In the genomic region with DNA sequence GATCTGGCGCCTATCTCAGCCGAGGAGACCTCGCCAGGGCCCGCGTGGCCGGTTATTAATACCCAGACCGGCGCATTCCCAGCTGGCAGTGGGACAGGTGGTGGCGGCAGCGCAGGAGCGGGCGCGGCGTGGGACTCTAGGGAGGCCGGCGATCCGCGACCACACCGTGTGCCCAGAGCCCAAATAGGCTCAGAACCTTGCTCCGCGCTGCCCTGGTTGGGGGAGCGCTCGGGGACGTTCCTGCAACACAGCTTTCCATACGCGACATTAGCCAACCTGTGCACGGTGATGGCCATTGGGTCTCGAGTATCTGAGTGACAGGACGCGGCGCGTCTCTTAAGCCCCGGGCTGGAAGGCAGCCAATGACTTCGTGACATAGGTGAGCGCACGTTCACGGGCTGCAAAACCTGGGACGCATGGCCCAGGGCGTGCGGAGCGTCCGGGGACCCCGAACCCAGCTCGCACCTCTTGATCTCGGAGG, we compare ENCODE assay signal across 9 mouse cellular contexts. TPM values are rescaled to one million over a fixed set of nuclear protein-coding genes. Genes with fewer than 3 reads are reported as not detected.
DNase-seq lines count a peak whose midpoint lies in the region; ATAC-seq and TF ChIP-seq lines count a peak whose summit lies in the region.
"Had no signal": no experiment of that assay in that cellular context is flagged by ENCODE, and none has a peak within 500 bp of the region (broad histone marks: within the 10 kb centered on the region; RNA-seq: fewer than 3 reads in every experiment).

No protein-coding gene starts in this region.

- peak overlapping the region; percentile 11; the same call in 1 of the 2 replicates for H3K9ac ChIP-seq in lung, embryonic 16.5 days (ENCODE audit: low read length)
- peak overlapping the region; percentile 15; the same call in 1 of the 2 replicates for H3K9ac ChIP-seq in heart, adult 2 months (ENCODE audit: low read depth, low read length)
- no peak overlapping the region for H3K9ac ChIP-seq in kidney, postnatal 0 days (ENCODE audit: low read depth, low read length)

- 1% methylated on average over 45 of the region's 45 CpGs for WGBS in lung, embryonic 16.5 days
- 3% methylated on average over 45 of the region's 45 CpGs for WGBS in heart, adult 2 months
- 1% methylated on average over 45 of the region's 45 CpGs for WGBS in kidney, postnatal 0 days

- no peak for TF ChIP-seq CTCF in heart, adult 2 months (IDR thresholded peaks at IDR 0.05)
- no peak for TF ChIP-seq CTCF in kidney, postnatal 0 days (IDR thresholded peaks at IDR 0.05; ENCODE audit: low read depth)

- H3K79me2 ChIP-seq in heart, adult 2 months (replicated peaks; ENCODE audit: control insufficient read depth, insufficient read depth, low read length) = no peaks in the 10 kb centered on the region

- no peak for TF ChIP-seq EP300 in heart, adult 2 months (IDR thresholded peaks at IDR 0.05; ENCODE audit: insufficient read depth, low read depth, low read length)

- no peaks in the 10 kb centered on the region for H3K36me3 ChIP-seq in lung, embryonic 16.5 days (ENCODE audit: control insufficient read depth, insufficient read depth, low read length)
- H3K36me3 ChIP-seq in heart, adult 2 months (ENCODE audit: control insufficient read depth, insufficient read depth, low read length) = no peaks in the 10 kb centered on the region
- no peaks in the 10 kb centered on the region for H3K36me3 ChIP-seq in kidney, postnatal 0 days (ENCODE audit: insufficient read depth, low read length)

- peaks cover 32% of the 10 kb centered on the region for H3K27me3 ChIP-seq in lung, embryonic 16.5 days (ENCODE audit: control insufficient read depth, insufficient read depth, low read depth, low read length)
- no peaks in the 10 kb centered on the region for H3K27me3 ChIP-seq in heart, adult 2 months (ENCODE audit: control insufficient read depth, insufficient read depth, low read length)
- 0 out of 2 replicates have a peak, but pooled peaks cover 13% of the 10 kb centered on the region for H3K27me3 ChIP-seq in kidney, postnatal 0 days (ENCODE audit: insufficient read depth, low read length)

- DNase-seq in lung, adult 18-20 months = no peak
- DNase-seq in cerebellum, postnatal 25 days = peak; percentile 76 to 82
- DNase-seq in heart, adult 2 months = peak; percentile 64 to 69
- DNase-seq in kidney, postnatal 0 days (ENCODE audit: low spot score) = no peak
- peak; percentile 31 for DNase-seq in neural tube, embryonic 10.5 days (ENCODE audit: extremely low spot score, low spot score)
- no peak for DNase-seq in thymus, postnatal 36 days
- no peak for DNase-seq in ovary, postnatal 10 days (ENCODE audit: low spot score)

- no peak for TF ChIP-seq POLR2A in heart, adult 2 months (IDR thresholded peaks at IDR 0.05; ENCODE audit: insufficient read depth, low read depth, low read length)

- intact Hi-C loops in heart, adult 2 months (cut with DNase I) = no loop called here

- H3K4me2 ChIP-seq in lung, embryonic 16.5 days (ENCODE audit: low read depth, low read length) = peak overlapping the region; percentile 64
- peak overlapping the region; percentile 59 for H3K4me2 ChIP-seq in kidney, postnatal 0 days (ENCODE audit: low read length)

- H3K4me1 ChIP-seq in lung, embryonic 16.5 days (replicated peaks; ENCODE audit: control insufficient read depth, insufficient read depth, low read length) = peaks cover 9% of the 10 kb centered on the region
- no peaks in the 10 kb centered on the region; the same call in 1 of the 2 replicates for H3K4me1 ChIP-seq in heart, adult 2 months (ENCODE audit: control insufficient read depth, insufficient read depth, low read length)
- H3K4me1 ChIP-seq in kidney, postnatal 0 days (replicated peaks; ENCODE audit: insufficient read depth, low read length) = 0 out of 2 replicates have a peak, but pooled peaks cover 6% of the 10 kb centered on the region

- peak; percentile 43; the same call in 1 of the 2 replicates for ATAC-seq in lung, embryonic 16.5 days (ENCODE audit: low read depth)
- no peak for ATAC-seq in kidney, postnatal 0 days (replicated peaks; ENCODE audit: low FRiP score, low read depth)

- H3K27ac ChIP-seq in lung, embryonic 16.5 days (ENCODE audit: low read length) = no peak overlapping the region
- H3K27ac ChIP-seq in heart, adult 2 months = no peak overlapping the region
- H3K27ac ChIP-seq in kidney, postnatal 0 days = no peak overlapping the region

- no peaks in the 10 kb centered on the region for H3K9me3 ChIP-seq in lung, embryonic 16.5 days (ENCODE audit: control insufficient read depth, low read length)
- H3K9me3 ChIP-seq in kidney, postnatal 0 days (replicated peaks; ENCODE audit: low read length) = no peaks in the 10 kb centered on the region

- peak overlapping the region; percentile 44 for H3K4me3 ChIP-seq in lung, embryonic 16.5 days (ENCODE audit: low read length)
- peak overlapping the region; percentile 39 for H3K4me3 ChIP-seq in heart, adult 2 months
- peak overlapping the region; percentile 29; the same call in 1 of the 2 replicates for H3K4me3 ChIP-seq in kidney, postnatal 0 days (replicated peaks; ENCODE audit: low read depth, low read length)

RNA-seq across cellular contexts. Expression of a gene that starts 3.6 kb away (rescaled TPM):
- polyA plus RNA-seq in lung, embryonic 16.5 days (2015; fragmentation: Nextera tagmentation; extraction: Ambion mirVana) = not detected in 2 replicates
- total RNA-seq in heart, adult 2 months (2021) = under 1 TPM; 0.20 to 0.37 TPM
- polyA plus RNA-seq in heart, adult 2 months (2012; rRNA removed) = 1.9 and 3.2 TPM in 2 replicates
- polyA plus RNA-seq in kidney, postnatal 0 days (2015; fragmentation: Nextera tagmentation; extraction: Ambion mirVana) = not detected in 2 replicates
- total RNA-seq: liver, adult 2 months had no signal
- polyA plus RNA-seq: liver, adult 2 months had no signal

RNA-seq across cellular contexts. Expression of a gene that starts 10.5 kb away (rescaled TPM):
- not detected in 2 replicates for polyA plus RNA-seq in lung, embryonic 16.5 days (2015; fragmentation: Nextera tagmentation; extraction: Ambion mirVana)
- not detected for total RNA-seq in heart, adult 2 months (2021)
- polyA plus RNA-seq in heart, adult 2 months (2012; rRNA removed) = not detected in 2 replicates
- polyA plus RNA-seq in kidney, postnatal 0 days (2015; fragmentation: Nextera tagmentation; extraction: Ambion mirVana) = 0.13 TPM in 1 of 2 replicates, not detected in the other
- total RNA-seq: liver, adult 2 months had no signal
- polyA plus RNA-seq: liver, adult 2 months had no signal

RNA-seq across cellular contexts. Expression of a gene that starts 38.0 kb away (rescaled TPM):
- not detected in 2 replicates for polyA plus RNA-seq in lung, embryonic 16.5 days (2015; fragmentation: Nextera tagmentation; extraction: Ambion mirVana)
- total RNA-seq in heart, adult 2 months (2021) = not detected
- polyA plus RNA-seq in heart, adult 2 months (2012; rRNA removed) = not detected in 2 replicates
- 0.05 TPM in 1 of 2 replicates, not detected in the other for polyA plus RNA-seq in kidney, postnatal 0 days (2015; fragmentation: Nextera tagmentation; extraction: Ambion mirVana)
- total RNA-seq: liver, adult 2 months had no signal
- polyA plus RNA-seq: liver, adult 2 months had no signal

RNA-seq across cellular contexts. Expression of a gene that starts 47.8 kb away (rescaled TPM):
- 7.1 and 8.9 TPM in 2 replicates for polyA plus RNA-seq in lung, embryonic 16.5 days (2015; fragmentation: Nextera tagmentation; extraction: Ambion mirVana)
- total RNA-seq in heart, adult 2 months (2021) = 1 to 10 TPM; 6.7 to 7.6 TPM
- polyA plus RNA-seq in heart, adult 2 months (2012; rRNA removed) = 10.1 and 15.6 TPM in 2 replicates
- 8.4 and 8.9 TPM in 2 replicates for polyA plus RNA-seq in kidney, postnatal 0 days (2015; fragmentation: Nextera tagmentation; extraction: Ambion mirVana)

RNA-seq across cellular contexts. Expression of a gene that starts 48.1 kb away (rescaled TPM):
- polyA plus RNA-seq in lung, embryonic 16.5 days (2015; fragmentation: Nextera tagmentation; extraction: Ambion mirVana) = 24.5 and 27.8 TPM in 2 replicates
- total RNA-seq in heart, adult 2 months (2021) = 10 to 100 TPM; 15.8 to 19.8 TPM
- polyA plus RNA-seq in heart, adult 2 months (2012; rRNA removed) = 12.5 and 15.8 TPM in 2 replicates
- 37.9 and 38.1 TPM in 2 replicates for polyA plus RNA-seq in kidney, postnatal 0 days (2015; fragmentation: Nextera tagmentation; extraction: Ambion mirVana)

Comparison
In these comparisons a context has a peak if more than half of its experiments do, and no peak if none do; other contexts are left out.
1. DNase-seq: peak in cerebellum, postnatal 25 days (2 of 2), heart, adult 2 months (2 of 2) and neural tube, embryonic 10.5 days (single experiment); none in lung, adult 18-20 months (0 of 2), kidney, postnatal 0 days (single experiment), thymus, postnatal 36 days (0 of 2) and ovary, postnatal 10 days (single experiment).
2. Peak in every context shown above with its lines, with median percentiles within 50 percentile points of each other: H3K4me3 ChIP-seq.